8 mouse cellular contexts compared by ENCODE assay signal in genomic region chr11:120184371-120185315, GRCm38 (mm10). TPM values are rescaled to one million over a fixed set of nuclear protein-coding genes. Genes with fewer than 3 reads are reported as not detected.
A peak's percentile ranks its signal among the peaks of the same experiment; 100 is the strongest.
DNase-seq lines count a peak whose midpoint lies in the region; ATAC-seq lines count a peak whose summit lies in the region.

No protein-coding gene starts in this region.

- H3K9me3 ChIP-seq in heart, embryonic 11.5 days (replicated peaks; ENCODE audit: control insufficient read depth, low read length) = no peaks in the 10 kb centered on the region
- no peaks in the 10 kb centered on the region for H3K9me3 ChIP-seq in kidney, embryonic 16.5 days (ENCODE audit: low read length)

- peaks cover 39% of the 10 kb centered on the region for H3K4me1 ChIP-seq in heart, embryonic 11.5 days (ENCODE audit: control insufficient read depth, insufficient read depth, low read length)
- H3K4me1 ChIP-seq in kidney, embryonic 16.5 days (ENCODE audit: insufficient read depth, low read length) = peaks cover 57% of the 10 kb centered on the region

- DNase-seq in cerebellum, adult 11-12 months = peak; percentile 32
- DNase-seq in adrenal gland, postnatal 25 days = peak; percentile 57
- peak; percentile 40 for DNase-seq in lung, postnatal 36 days
- DNase-seq in layer of hippocampus, adult 9-11 months = no peak

- H3K36me3 ChIP-seq in heart, embryonic 11.5 days (ENCODE audit: control insufficient read depth, insufficient read depth, low read length) = no peaks in the 10 kb centered on the region
- H3K36me3 ChIP-seq in kidney, embryonic 16.5 days (ENCODE audit: insufficient read depth, low read length) = no peaks in the 10 kb centered on the region

- H3K27me3 ChIP-seq in heart, embryonic 11.5 days (ENCODE audit: control insufficient read depth, insufficient read depth, low read length) = no peaks in the 10 kb centered on the region
- H3K27me3 ChIP-seq in kidney, embryonic 16.5 days (ENCODE audit: insufficient read depth, low read length) = no peaks in the 10 kb centered on the region

- H3K9ac ChIP-seq in heart, embryonic 11.5 days (ENCODE audit: low read depth, low read length) = peak overlapping the region; percentile 88
- peak overlapping the region; percentile 99 for H3K9ac ChIP-seq in kidney, embryonic 16.5 days (replicated peaks; ENCODE audit: low read length)

- WGBS in heart, embryonic 11.5 days (ENCODE audit: insufficient replicate concordance) = 3% methylated on average over 16 of the region's 16 CpGs
- WGBS in kidney, embryonic 16.5 days = 12% methylated on average over 16 of the region's 16 CpGs

- peak overlapping the region; percentile 85 for H3K4me3 ChIP-seq in heart, embryonic 11.5 days (ENCODE audit: low read depth, low read length)
- peak overlapping the region; percentile 96 for H3K4me3 ChIP-seq in kidney, embryonic 16.5 days (ENCODE audit: low read length)

- ATAC-seq in cerebellum, adult (ENCODE audit: insufficient number of reproducible peaks, low FRiP score, low TSS enrichment) = no peak
- peak; percentile 41; the same call in 1 of the 2 replicates for ATAC-seq in heart, embryonic 11.5 days (replicated peaks; ENCODE audit: insufficient number of reproducible peaks, low FRiP score, low TSS enrichment)
- peak; percentile 73 for ATAC-seq in kidney, embryonic 16.5 days (ENCODE audit: low FRiP score, low TSS enrichment)
- ATAC-seq in megakaryocyte progenitor cell, adult 5-6 weeks (replicated peaks; ENCODE audit: poor library complexity) = no peak

- peak overlapping the region; percentile 98 for H3K27ac ChIP-seq in heart, embryonic 11.5 days (ENCODE audit: low read depth, low read length)
- peak overlapping the region; percentile 99 for H3K27ac ChIP-seq in kidney, embryonic 16.5 days (ENCODE audit: low read length)

- peak overlapping the region; percentile 96 for H3K4me2 ChIP-seq in heart, embryonic 11.5 days
- H3K4me2 ChIP-seq in kidney, embryonic 16.5 days (replicated peaks; ENCODE audit: low read depth, low read length) = peak overlapping the region; percentile 94

RNA-seq across cellular contexts. Expression of gene Slc38a10, which starts 33.5 kb away (rescaled TPM):
- total RNA-seq in adrenal gland, postnatal 25 days (2021) = 122 and 163 TPM in 2 replicates
- 57.5 and 72.0 TPM in 2 replicates for polyA plus RNA-seq in heart, embryonic 11.5 days (2014; fragmentation: Nextera tagmentation; extraction: Ambion mirVana)
- 132 and 133 TPM in 2 replicates for polyA plus RNA-seq in kidney, embryonic 16.5 days (2015; fragmentation: Nextera tagmentation; extraction: Ambion mirVana)
- total RNA-seq in megakaryocyte progenitor cell, adult 5-6 weeks (2015) = 31.6 and 33.3 TPM in 2 replicates
- total RNA-seq in megakaryocyte progenitor cell, adult 5-6 weeks (2017) = 40.2 and 41.2 TPM in 2 replicates

RNA-seq across cellular contexts. Expression of gene Bahcc1, which starts 48.1 kb away (rescaled TPM):
- 23.8 and 25.8 TPM in 2 replicates for total RNA-seq in adrenal gland, postnatal 25 days (2021)
- 7.0 and 9.1 TPM in 2 replicates for polyA plus RNA-seq in heart, embryonic 11.5 days (2014; fragmentation: Nextera tagmentation; extraction: Ambion mirVana)
- 13.2 and 14.2 TPM in 2 replicates for polyA plus RNA-seq in kidney, embryonic 16.5 days (2015; fragmentation: Nextera tagmentation; extraction: Ambion mirVana)
- 12.1 and 17.2 TPM in 2 replicates for total RNA-seq in megakaryocyte progenitor cell, adult 5-6 weeks (2015)
- total RNA-seq in megakaryocyte progenitor cell, adult 5-6 weeks (2017) = 3.9 and 5.4 TPM in 2 replicates

Comparison
In these comparisons a context has a peak if more than half of its experiments do, and no peak if none do; other contexts are left out.
1. ATAC-seq: peak in heart, embryonic 11.5 days (single experiment) and kidney, embryonic 16.5 days (single experiment); none in cerebellum, adult (single experiment) and megakaryocyte progenitor cell, adult 5-6 weeks (single experiment).